Mouse (Mus musculus) left cerebral cortex, adult 2 months (tissue): ENCODE measurements around the gene Gm42688. TPM values are rescaled to one million over a fixed set of nuclear protein-coding genes. Genes with fewer than 3 reads are reported as not detected.
A peak's percentile ranks its signal among the peaks of the same experiment; 100 is the strongest.
"Not testable (repeated sequence)": the region's sequence is repeated elsewhere in the genome, so short reads cannot be mapped to it uniquely, and the experiment has no call there.

Experiments used
- DNase-seq, 2 experiments: peaks; one replicate each; pipeline ENCODE4 v3.0.0; 2021 to 2022; ENCODE audit warnings: low spot score in 2 of 2, mixed read lengths in 1 of 2; ENCODE audit errors: extremely low spot score in 1 of 2
- H3K27ac ChIP-seq: fragments of 200-600 bp; 2 replicates; pipeline ENCODE4 v1.8.1; 2022
- H3K4me3 ChIP-seq: fragments of 200-600 bp; 2 replicates; pipeline ENCODE4 v1.8.1; 2022
- CTCF ChIP-seq: fragments of 200-600 bp; IDR thresholded peaks from 2 replicates; pipeline ENCODE4 v1.8.1; 2022; ENCODE audit warnings: antibody characterized with exemption, mild to moderate bottlenecking, moderate library complexity
- intact Hi-C: fragments of 180-260 bp; cut with DNase I; formaldehyde crosslinking; loops from one replicate; pipeline ENCODE4 v1.15.1; 2025
- microRNA-seq, 2 experiments: library from miRNA; unstranded; fragments of <30 nt; microRNA quantifications; one replicate each; pipeline ENCODE4 v1.2.0; 2021
- total RNA-seq, 2 experiments: library from RNA; stranded (reverse); gene quantifications; 2 replicates each; pipeline ENCODE4 v1.2.3; 2021

Gm42688 gene
- total RNA-seq, 2 experiments from 2014 or later = 4.6 to 6.9 TPM

GRCm38 (mm10) chr6:83153485-83153884 is 52.1 kb downstream of the Gm42688 start:
- intact Hi-C loops = no loop called here
- DNase-seq = no peak
- TF ChIP-seq CTCF = no peak
- Histone ChIP-seq H3K27ac (no peak overlapping the region), H3K4me3 (no peak overlapping the region)

DNA sequence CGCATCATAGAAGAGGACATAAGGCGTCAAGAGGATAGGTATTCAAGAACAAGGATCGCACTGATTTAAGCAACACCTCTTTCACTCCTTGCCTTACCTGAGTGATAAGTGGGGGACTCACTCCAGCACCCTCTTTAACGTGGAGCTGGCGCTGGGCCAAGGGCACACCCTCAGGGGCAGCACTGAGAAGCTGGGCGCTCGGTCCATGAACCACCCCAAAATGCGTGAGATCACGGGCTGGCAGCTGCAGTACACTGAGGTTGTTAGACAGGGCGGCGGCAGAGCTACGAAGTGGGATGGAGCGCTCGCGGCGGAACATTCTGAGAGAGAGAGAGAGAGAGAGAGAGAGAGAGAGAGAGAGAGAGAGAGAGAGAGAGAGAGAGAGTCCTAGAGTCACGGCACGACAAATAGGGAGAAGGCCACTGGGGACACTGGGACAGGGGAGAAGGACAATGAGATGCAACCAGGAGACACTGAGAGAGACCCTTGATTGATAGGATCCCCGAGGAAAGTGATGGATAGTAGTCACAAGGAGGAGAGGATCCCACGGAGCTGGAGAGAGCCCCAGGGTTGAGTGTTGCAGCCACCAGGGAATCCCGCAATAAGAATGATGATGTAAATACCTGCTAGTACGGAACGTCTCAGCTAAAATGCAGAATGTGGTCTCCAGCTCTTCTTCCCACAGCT is 54.3 kb downstream of the Gm42688 start:
- TF ChIP-seq CTCF = no peak
- intact Hi-C loops = loop anchor here (2.0 kb wide), 2 partner anchors 41 to 159 kb away; partner anchors contain the start of gene Mogs
- DNase-seq = no peak
- Histone ChIP-seq H3K4me3 (peak overlapping the region; percentile 72), H3K27ac (peak overlapping the region; percentile 72)

- DNase-seq = peak; percentile 77 to 78
- intact Hi-C loops = loop anchor here (2.0 kb wide), 2 partner anchors 41 to 159 kb away; partner anchors contain the start of gene Mogs
- Histone ChIP-seq H3K4me3 (peak within 1 kb of the TSS; percentile 72), H3K27ac (peak within 1 kb of the TSS; percentile 72)
- no peak for TF ChIP-seq CTCF
Measured at GRCm38 (mm10) chr6:83156259-83156684, 54.9 kb downstream of the Gm42688 start, which contains the start of the genes Wdr54 and 1700003E16Rik. TSS of gene Wdr54 (minus strand) at chr6:83156397. TSS of gene 1700003E16Rik (plus strand) at chr6:83156404.

DNA sequence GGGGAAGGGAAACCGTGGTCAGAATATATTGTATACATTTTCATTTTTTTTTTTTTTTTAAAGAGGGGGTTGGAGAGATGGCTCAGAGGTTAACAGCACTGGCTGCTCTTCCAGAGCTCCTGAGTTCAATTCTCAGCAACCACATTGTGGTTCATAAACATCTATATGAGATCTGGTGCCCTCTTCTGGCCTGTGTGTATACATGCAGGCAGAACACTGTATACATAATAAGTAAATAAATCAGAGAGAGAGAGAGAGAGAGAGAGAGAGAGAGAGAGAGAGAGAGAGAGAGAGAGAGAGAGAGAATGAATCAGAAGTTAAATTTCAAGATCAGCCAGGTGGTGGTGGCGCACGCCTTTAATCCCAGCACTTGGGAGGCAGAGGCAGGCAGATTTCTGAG is 58.0 kb downstream of the Gm42688 start:
- H3K27ac ChIP-seq, intact Hi-C loops, H3K4me3 ChIP-seq, DNase-seq: not testable (repeated sequence)
- TF ChIP-seq CTCF = peak; percentile 52

Small RNAs within 50 kb of the gene (microRNA-seq; reads per million reads assigned to microRNA genes)
- 0 reads per million in 2 experiments for gene Mir3470a

Other genes starting within 250 kb of the Gm42688 start
- gene Sema4f, start 161.8 kb upstream of the Gm42688 start, total RNA-seq = 10 to 100 TPM; 39.4 to 40.7 TPM
- gene M1ap, start 154.7 kb upstream of the Gm42688 start, total RNA-seq = not detected
- gene Dok1, start 68.1 kb upstream of the Gm42688 start, total RNA-seq = 1 to 10 TPM; 1.4 to 2.1 TPM
- gene Loxl3, start 67.4 kb upstream of the Gm42688 start, total RNA-seq = 1 to 10 TPM; 2.0 to 3.5 TPM
- gene Aup1, start 47.1 kb upstream of the Gm42688 start, total RNA-seq = 100 to 1,000 TPM; 130 to 135 TPM
- 10 to 100 TPM; 42.2 to 47.0 TPM for gene Htra2, start 46.3 kb upstream of the Gm42688 start, total RNA-seq
- under 1 TPM; 0.61 to 0.68 TPM for gene Dqx1, start 43.8 kb upstream of the Gm42688 start, total RNA-seq
- not detected for gene Tlx2, start 31.3 kb upstream of the Gm42688 start, total RNA-seq
- gene Pcgf1, start 23.7 kb upstream of the Gm42688 start, total RNA-seq = 10 to 100 TPM; 24.3 to 27.0 TPM
- gene Lbx2, start 15.2 kb upstream of the Gm42688 start, total RNA-seq = 1 to 10 TPM in 1 of 2 experiments, not detected in 1; 1.9 TPM
- 1 to 10 TPM; 6.8 to 7.8 TPM for gene Ccdc142, start within 50 bp of the Gm42688 start, total RNA-seq
- 10 to 100 TPM; 57.5 to 61.7 TPM for gene Mrpl53, start 7.4 kb downstream of the Gm42688 start, total RNA-seq
- gene Mogs, start 13.9 kb downstream of the Gm42688 start, total RNA-seq = 10 to 100 TPM; 28.6 to 29.5 TPM
- gene Wbp1, start 19.9 kb downstream of the Gm42688 start, total RNA-seq = 10 to 100 TPM; 42.4 to 42.5 TPM
- 10 to 100 TPM; 19.9 to 22.2 TPM for gene Ino80b, start 23.8 kb downstream of the Gm42688 start, total RNA-seq
- 10 to 100 TPM; 87.0 to 97.5 TPM for gene Rtkn, start 33.8 kb downstream of the Gm42688 start, total RNA-seq
- 10 to 100 TPM; 26.0 to 26.6 TPM for gene Wdr54, start 54.8 kb downstream of the Gm42688 start, total RNA-seq
- 10 to 100 TPM; 30.9 to 35.6 TPM for gene 1700003E16Rik, start 54.8 kb downstream of the Gm42688 start, total RNA-seq
- 100 to 1,000 TPM; 369 to 376 TPM for gene Dctn1, start 64.3 kb downstream of the Gm42688 start, total RNA-seq
- gene Slc4a5, start 118.2 kb downstream of the Gm42688 start, total RNA-seq = 1 to 10 TPM in 1 of 2 experiments, under 1 TPM in 1; 0.84 to 1.3 TPM
- 1 to 10 TPM; 5.7 to 8.1 TPM for gene Mthfd2, start 224.3 kb downstream of the Gm42688 start, total RNA-seq
- 10 to 100 TPM; 18.9 to 22.0 TPM for gene Mob1a, start 224.4 kb downstream of the Gm42688 start, total RNA-seq
- 10 to 100 TPM; 49.3 to 54.3 TPM for gene Bola3, start 247.5 kb downstream of the Gm42688 start, total RNA-seq